Mouse (Mus musculus) kidney, adult 2 months (tissue): ENCODE results near the gene Trim25.

Source experiments
- CTCF ChIP-seq: fragments of 200-500 bp; conservative IDR thresholded peaks from 2 replicates; pipeline ENCODE4 v1.5.1; 2011; ENCODE audit warnings: low read depth, mild to moderate bottlenecking, control low read depth, low read length, moderate library complexity, mixed read lengths; ENCODE audit not compliant: insufficient read depth, insufficient read length
- POLR2A ChIP-seq: fragments of 200-500 bp; IDR thresholded peaks from one replicate; pipeline ENCODE4 v1.6.1; 2011; ENCODE audit warnings: low read depth, low read length, control low read depth

- TF ChIP-seq CTCF (no peak), POLR2A (no peak)
Observed at GRCm38 (mm10) chr11:89009496-89009895, 10.3 kb downstream of the Trim25 start.
